ENCODE assay signal across 8 mouse cellular contexts in genomic region chr7:80156711-80157227, GRCm38 (mm10). TPM values are rescaled to one million over a fixed set of nuclear protein-coding genes. Genes with fewer than 3 reads are reported as not detected.
A peak's percentile ranks its signal among the peaks of the same experiment; 100 is the strongest.
DNase-seq lines count a peak whose midpoint lies in the region; ATAC-seq and TF ChIP-seq lines count a peak whose summit lies in the region.

No protein-coding gene starts in this region.

- WGBS in cerebellum, adult 2 months, result 28% methylated on average over 13 of the region's 13 CpGs
- 45% methylated on average over 13 of the region's 13 CpGs for WGBS in embryonic facial prominence, embryonic 10.5 days
- 33% methylated on average over 13 of the region's 13 CpGs for WGBS in kidney, postnatal 0 days

- no peaks in the 10 kb centered on the region for H3K27me3 ChIP-seq in cerebellum, adult 2 months (ENCODE audit: control insufficient read depth, insufficient read depth, low read length)
- no peaks in the 10 kb centered on the region for H3K27me3 ChIP-seq in embryonic facial prominence, embryonic 10.5 days (replicated peaks; ENCODE audit: low read depth, poor library complexity, severe bottlenecking)
- no peaks in the 10 kb centered on the region for H3K27me3 ChIP-seq in kidney, postnatal 0 days (ENCODE audit: insufficient read depth, low read length)

- H3K4me1 ChIP-seq in cerebellum, adult 2 months (ENCODE audit: control insufficient read depth, insufficient read depth, low read length), result no peaks in the 10 kb centered on the region
- peaks cover 15% of the 10 kb centered on the region for H3K4me1 ChIP-seq in embryonic facial prominence, embryonic 10.5 days
- H3K4me1 ChIP-seq in kidney, postnatal 0 days (replicated peaks; ENCODE audit: insufficient read depth, low read length), result peaks cover 17% of the 10 kb centered on the region

- TF ChIP-seq POLR2A in cerebellum, adult 2 months (IDR thresholded peaks at IDR 0.05; ENCODE audit: borderline replicate concordance, insufficient read depth, low read length), result no peak

- H3K36me3 ChIP-seq in embryonic facial prominence, embryonic 10.5 days (replicated peaks), result no peaks in the 10 kb centered on the region
- no peaks in the 10 kb centered on the region for H3K36me3 ChIP-seq in kidney, postnatal 0 days (ENCODE audit: insufficient read depth, low read length)

- H3K9me3 ChIP-seq in embryonic facial prominence, embryonic 10.5 days, result no peaks in the 10 kb centered on the region
- H3K9me3 ChIP-seq in kidney, postnatal 0 days (replicated peaks; ENCODE audit: low read length), result no peaks in the 10 kb centered on the region

- no peak overlapping the region for H3K27ac ChIP-seq in cerebellum, adult 2 months (ENCODE audit: insufficient read depth, low read length)
- H3K27ac ChIP-seq in embryonic facial prominence, embryonic 10.5 days (replicated peaks), result peak overlapping the region; percentile 35
- 0 out of 2 replicates have a peak overlapping the region, but pooled peaks have one; percentile 31 for H3K27ac ChIP-seq in kidney, postnatal 0 days

- TF ChIP-seq CTCF in cerebellum, adult 2 months (IDR thresholded peaks at IDR 0.05; ENCODE audit: borderline replicate concordance, insufficient read depth, low read depth, low read length), result peak; percentile 51; the same call in 1 of the 2 replicates
- TF ChIP-seq CTCF in kidney, postnatal 0 days (IDR thresholded peaks at IDR 0.05; ENCODE audit: low read depth), result peak; percentile 76

- DNase-seq in cerebellum, adult 2 months, result peak; percentile 25 to 31
- DNase-seq in right cerebral cortex, postnatal 14 days, result peak; percentile 28
- DNase-seq in right cerebral cortex, postnatal 25 days, result no peak
- peak; percentile 64 for DNase-seq in embryonic facial prominence, embryonic 10.5 days (ENCODE audit: low spot score)
- DNase-seq in kidney, postnatal 0 days (ENCODE audit: low spot score), result peak; percentile 79
- peak; percentile 70 for DNase-seq in lung, postnatal 25 days (ENCODE audit: low spot score)
- peak; percentile 76 for DNase-seq in testis, postnatal 10 days (ENCODE audit: low spot score)

- H3K9ac ChIP-seq in kidney, postnatal 0 days (ENCODE audit: low read depth, low read length), result no peak overlapping the region

- no peak overlapping the region for H3K4me2 ChIP-seq in kidney, postnatal 0 days (ENCODE audit: low read length)

- H3K4me3 ChIP-seq in cerebellum, adult 2 months (replicated peaks; ENCODE audit: insufficient read depth, low read depth, low read length), result no peak overlapping the region
- H3K4me3 ChIP-seq in embryonic facial prominence, embryonic 10.5 days, result no peak overlapping the region
- no peak overlapping the region for H3K4me3 ChIP-seq in kidney, postnatal 0 days (replicated peaks; ENCODE audit: low read depth, low read length)

- ATAC-seq in cerebellum, adult (ENCODE audit: insufficient number of reproducible peaks, low FRiP score, low TSS enrichment), result no peak; the same call in 1 of the 2 replicates
- ATAC-seq in kidney, postnatal 0 days (replicated peaks; ENCODE audit: low FRiP score, low read depth), result 0 out of 2 replicates have a peak, but pooled peaks have one; percentile 16

RNA-seq across cellular contexts. Expression of gene Sema4b, which starts 29.9 kb away (rescaled TPM):
- polyA plus RNA-seq in cerebellum, adult 2 months (2012; rRNA removed), result 10.7 and 11.5 TPM in 2 replicates
- 11.4 and 11.9 TPM in 2 replicates for polyA plus RNA-seq in embryonic facial prominence, embryonic 10.5 days (2016; fragmentation: Nextera tagmentation; extraction: Ambion mirVana)
- polyA plus RNA-seq in kidney, postnatal 0 days (2015; fragmentation: Nextera tagmentation; extraction: Ambion mirVana), result 20.7 and 21.2 TPM in 2 replicates

RNA-seq across cellular contexts. Expression of gene Idh2, which starts 41.6 kb away (rescaled TPM):
- polyA plus RNA-seq in cerebellum, adult 2 months (2012; rRNA removed), result 77.9 and 84.0 TPM in 2 replicates
- polyA plus RNA-seq in embryonic facial prominence, embryonic 10.5 days (2016; fragmentation: Nextera tagmentation; extraction: Ambion mirVana), result 522 and 534 TPM in 2 replicates
- 630 and 689 TPM in 2 replicates for polyA plus RNA-seq in kidney, postnatal 0 days (2015; fragmentation: Nextera tagmentation; extraction: Ambion mirVana)
